23 mouse cellular contexts compared by ENCODE assay signal in genomic region chr6:59190006-59190405, GRCm38 (mm10). TPM values are rescaled to one million over a fixed set of nuclear protein-coding genes. Genes with fewer than 3 reads are reported as not detected.
DNase-seq lines count a peak whose midpoint lies in the region; ATAC-seq and TF ChIP-seq lines count a peak whose summit lies in the region.
"Had no signal": no experiment of that assay in that cellular context is flagged by ENCODE, and none has a peak within 500 bp of the region (broad histone marks: within the 10 kb centered on the region; RNA-seq: fewer than 3 reads in every experiment).

No protein-coding gene starts in this region.

- TF ChIP-seq CTCF in forebrain, postnatal 0 days (IDR thresholded peaks at IDR 0.05; ENCODE audit: low read depth), result no peak

- H3K27ac ChIP-seq in forebrain, postnatal 0 days (ENCODE audit: low read depth, low read length), result no peak overlapping the region
- H3K27ac ChIP-seq: embryonic facial prominence, embryonic 13.5 days; forebrain, embryonic 10.5 days; forebrain, embryonic 12.5 days had no signal

- no peaks in the 10 kb centered on the region for H3K9me3 ChIP-seq in forebrain, postnatal 0 days (ENCODE audit: low read length)
- H3K9me3 ChIP-seq: embryonic facial prominence, embryonic 13.5 days; forebrain, embryonic 10.5 days; forebrain, embryonic 12.5 days; G1E had no signal

- no peaks in the 10 kb centered on the region for H3K4me1 ChIP-seq in forebrain, postnatal 0 days (ENCODE audit: insufficient read depth)
- H3K4me1 ChIP-seq: embryonic facial prominence, embryonic 13.5 days; forebrain, embryonic 10.5 days; forebrain, embryonic 12.5 days had no signal

- WGBS in forebrain, postnatal 0 days, result 83% methylated on average over 1 of the region's 1 CpGs

- no peak overlapping the region for H3K9ac ChIP-seq in forebrain, postnatal 0 days
- H3K9ac ChIP-seq: embryonic facial prominence, embryonic 13.5 days; forebrain, embryonic 12.5 days had no signal

- H3K36me3 ChIP-seq in forebrain, postnatal 0 days (ENCODE audit: insufficient read depth), result no peaks in the 10 kb centered on the region
- H3K36me3 ChIP-seq: embryonic facial prominence, embryonic 13.5 days; forebrain, embryonic 10.5 days; forebrain, embryonic 12.5 days; G1E had no signal

- H3K4me3 ChIP-seq in forebrain, postnatal 0 days (ENCODE audit: low read depth, low read length), result no peak overlapping the region
- H3K4me3 ChIP-seq: embryonic facial prominence, embryonic 13.5 days; forebrain, embryonic 10.5 days; forebrain, embryonic 12.5 days had no signal

- peak; percentile 31 for DNase-seq in 3T3-L1 (ENCODE audit: low read depth, low spot score)
- peak; percentile 55 for DNase-seq in NIH3T3 (ENCODE audit: low read depth)
- DNase-seq in fat pad, adult 2 months (ENCODE audit: extremely low read depth, low read depth, low spot score), result peak; percentile 94
- no peak for DNase-seq in heart, adult 9 months (ENCODE audit: low spot score in 2 of 2)
- no peak for DNase-seq in forebrain, postnatal 0 days
- no peak for DNase-seq in kidney, postnatal 14 days
- DNase-seq: adrenal gland, adult 8-10 months; adrenal gland, postnatal 14 days; adrenal gland, postnatal 36 days; B cell, adult 2 months; cerebellum, adult 11-12 months; cerebellum, adult 2 months; cerebellum, adult 9-10 months; cerebellum, postnatal 10 days; cerebellum, postnatal 25 days had no signal

- ATAC-seq in forebrain, postnatal 0 days, result no peak
- ATAC-seq: CD4-positive, CD25-positive, alpha-beta regulatory T cell, adult 4 months; forebrain, embryonic 14.5 days; forebrain, embryonic 16.5 days had no signal

- H3K27me3 ChIP-seq in forebrain, postnatal 0 days (ENCODE audit: insufficient read depth, low read length), result no peaks in the 10 kb centered on the region
- H3K27me3 ChIP-seq: CH12.LX; embryonic facial prominence, embryonic 13.5 days; forebrain, embryonic 12.5 days had no signal

- no peak overlapping the region for H3K4me2 ChIP-seq in forebrain, postnatal 0 days (ENCODE audit: low read depth)
- H3K4me2 ChIP-seq: embryonic facial prominence, embryonic 13.5 days; forebrain, embryonic 12.5 days had no signal

RNA-seq across cellular contexts. Expression of gene Tigd2, which starts 18.7 kb away (rescaled TPM):
- total RNA-seq in forebrain, postnatal 0 days (2014; rRNA removed), result 12.7 and 17.5 TPM in 2 replicates
- polyA plus RNA-seq in forebrain, postnatal 0 days (2015; fragmentation: Nextera tagmentation; extraction: Ambion mirVana), result 10.7 and 12.2 TPM in 2 replicates

Comparison
In these comparisons a context has a peak if more than half of its experiments do, and no peak if none do; other contexts are left out.
1. DNase-seq: peak in 3T3-L1 (single experiment), NIH3T3 (single experiment) and fat pad, adult 2 months (single experiment); none in heart, adult 9 months (0 of 2), forebrain, postnatal 0 days (single experiment) and kidney, postnatal 14 days (single experiment).